Mouse (Mus musculus) midbrain, embryonic 13.5 days (tissue): Measurements from ENCODE around the gene Olfr1216. TPM values are rescaled to one million over a fixed set of nuclear protein-coding genes. Genes with fewer than 3 reads are reported as not detected.
"Not testable (repeated sequence)": the region's sequence is repeated elsewhere in the genome, so short reads cannot be mapped to it uniquely, and the experiment has no call there.

Source experiments
- ATAC-seq: fragments of 200-750 bp; cut with Nextera tagmentation; 2 replicates; pipeline ENCODE4 v1.8.0; 2017; ENCODE audit warnings: mild to moderate bottlenecking, moderate TSS enrichment, moderate library complexity
- H3K27ac ChIP-seq: fragments of 300-500 bp; sonication (generic); 2 replicates; pipeline ENCODE4 v1.5.1; 2015; ENCODE audit warnings: inconsistent platforms, mild to moderate bottlenecking, moderate library complexity
- H3K27me3 ChIP-seq: fragments of 300-500 bp; sonication (generic); 2 replicates; pipeline ENCODE4 v1.6.1; 2015; ENCODE audit warnings: mild to moderate bottlenecking, inconsistent platforms
- H3K36me3 ChIP-seq: fragments of 300-500 bp; sonication (generic); 2 replicates; pipeline ENCODE4 v1.6.1; 2015; ENCODE audit warnings: mild to moderate bottlenecking, inconsistent platforms
- H3K4me1 ChIP-seq: fragments of 300-500 bp; sonication (generic); replicated peaks from 2 replicates; pipeline ENCODE4 v1.6.1; 2015; ENCODE audit warnings: inconsistent platforms
- H3K4me2 ChIP-seq: fragments of 300-500 bp; sonication (generic); replicated peaks from 2 replicates; pipeline ENCODE4 v1.6.1; 2015; ENCODE audit warnings: moderate library complexity, mild to moderate bottlenecking, inconsistent platforms
- H3K4me3 ChIP-seq: fragments of 300-500 bp; sonication (generic); replicated peaks from 2 replicates; pipeline ENCODE4 v1.5.1; 2015; ENCODE audit warnings: mild to moderate bottlenecking, inconsistent platforms
- H3K9ac ChIP-seq: fragments of 300-500 bp; sonication (generic); replicated peaks from 2 replicates; pipeline ENCODE4 v1.6.1; 2015; ENCODE audit warnings: mild to moderate bottlenecking, inconsistent platforms
- H3K9me3 ChIP-seq: fragments of 300-500 bp; sonication (generic); 2 replicates; pipeline ENCODE4 v1.6.1; 2016; ENCODE audit warnings: mild to moderate bottlenecking, inconsistent platforms
- WGBS: fragments of 180-500 bp; shearing (Covaris S2); methylation state at CpG from one replicate; pipeline ENCODE4 v1.1.7; 2015; 5-methylcytosine and 5-hydroxymethylcytosine counted together
- polyA plus RNA-seq: library from polyadenylated mRNA; unstranded; fragments of >200 nt; fragmentation: Nextera tagmentation; extraction: Ambion mirVana; gene quantifications from 2 replicates; pipeline ENCODE4 v1.2.1, GENCODE M21; 2015

Gene Olfr1216
- not detected in 2 replicates for polyA plus RNA-seq

GRCm38 (mm10) chr2:89018240-89018639, at the start of gene Olfr1216:
Gene Olfr1216 (minus strand): TSS chr2:89018340.
- Histone ChIP-seq H3K36me3 (no peaks in the 10 kb centered on the region), H3K9me3 (no peaks in the 10 kb centered on the region), H3K27me3 (no peaks in the 10 kb centered on the region), H3K4me3 (no peak within 1 kb of the TSS), H3K27ac (no peak within 1 kb of the TSS), H3K9ac (no peak within 1 kb of the TSS), H3K4me2 (no peak within 1 kb of the TSS), H3K4me1 (no peaks in the 10 kb centered on the region)
- no peak for ATAC-seq
- WGBS, result 88% methylated on average over 1 of the region's 1 CpGs

- H3K27me3 ChIP-seq, result no peaks in the 10 kb centered on the region
- no peaks in the 10 kb centered on the region for H3K36me3 ChIP-seq
- no peaks in the 10 kb centered on the region for H3K4me1 ChIP-seq
- no peak within 1 kb of the TSS for H3K9ac ChIP-seq
- H3K27ac ChIP-seq, result no peak within 1 kb of the TSS
- no peak within 1 kb of the TSS for H3K4me3 ChIP-seq
- no peak for ATAC-seq
- H3K4me2 ChIP-seq, result no peak within 1 kb of the TSS
- H3K9me3 ChIP-seq, result no peaks in the 10 kb centered on the region
These were observed 42.9 kb upstream of the Olfr1216 start, which contains the start of gene Olfr1218 for GRCm38 (mm10) chr2:89061087-89061486. Gene Olfr1218 (minus strand): TSS chr2:89061187.

- 76% methylated on average over 2 of the region's 2 CpGs for WGBS
- no peak within 1 kb of the TSS for H3K27ac ChIP-seq
These were observed 13.8 kb upstream of the Olfr1216 start, which contains the start of gene Olfr1217 for GRCm38 (mm10) chr2:89031965-89032364. Gene Olfr1217 (minus strand): TSS chr2:89032065.

GRCm38 (mm10) chr2:89021436-89021835, 3.3 kb upstream of the Olfr1216 start:
- not testable (repeated sequence) for H3K4me1 ChIP-seq, H3K9me3 ChIP-seq, H3K27me3 ChIP-seq, H3K27ac ChIP-seq, H3K4me2 ChIP-seq, H3K9ac ChIP-seq, ATAC-seq, H3K36me3 ChIP-seq, H3K4me3 ChIP-seq
- 80% methylated on average over 3 of the region's 3 CpGs for WGBS

More at GRCm38 (mm10) chr2:89031965-89032364, 13.8 kb upstream of the Olfr1216 start, which contains the start of gene Olfr1217:
- H3K4me3 ChIP-seq, result no peak within 1 kb of the TSS
- ATAC-seq, result no peak
- H3K36me3 ChIP-seq, result no peaks in the 10 kb centered on the region
- H3K4me1 ChIP-seq, result no peaks in the 10 kb centered on the region
- H3K27me3 ChIP-seq, result no peaks in the 10 kb centered on the region
- no peak within 1 kb of the TSS for H3K9ac ChIP-seq
- H3K9me3 ChIP-seq, result no peaks in the 10 kb centered on the region
- no peak within 1 kb of the TSS for H3K4me2 ChIP-seq

GRCm38 (mm10) chr2:89006873-89007272, 11.3 kb downstream of the Olfr1216 start, which contains the start of gene Olfr1215:
Gene Olfr1215 (minus strand): TSS chr2:89006973.
- 71% methylated on average over 2 of the region's 2 CpGs for WGBS
- H3K9me3 ChIP-seq, result no peaks in the 10 kb centered on the region

GRCm38 (mm10) chr2:88992553-88992952, 25.6 kb downstream of the Olfr1216 start, which contains the start of gene Olfr1214:
Gene Olfr1214 (minus strand): TSS chr2:88992653.
- no peak within 1 kb of the TSS for H3K9ac ChIP-seq
- H3K4me2 ChIP-seq, result no peak within 1 kb of the TSS
- no peaks in the 10 kb centered on the region for H3K9me3 ChIP-seq
- 92% methylated on average over 1 of the region's 1 CpGs for WGBS
- H3K27me3 ChIP-seq, result no peaks in the 10 kb centered on the region
- no peak within 1 kb of the TSS for H3K27ac ChIP-seq
- H3K4me3 ChIP-seq, result no peak within 1 kb of the TSS
- no peaks in the 10 kb centered on the region for H3K4me1 ChIP-seq
- H3K36me3 ChIP-seq, result no peaks in the 10 kb centered on the region
- no peak for ATAC-seq

More at GRCm38 (mm10) chr2:89006873-89007272, 11.3 kb downstream of the Olfr1216 start, which contains the start of gene Olfr1215:
- Histone ChIP-seq H3K4me3 (no peak within 1 kb of the TSS), H3K27ac (no peak within 1 kb of the TSS), H3K4me1 (no peaks in the 10 kb centered on the region), H3K9ac (no peak within 1 kb of the TSS), H3K36me3 (no peaks in the 10 kb centered on the region), H3K4me2 (no peak within 1 kb of the TSS), H3K27me3 (no peaks in the 10 kb centered on the region)
- ATAC-seq, result no peak

- ATAC-seq, result no peak
- H3K9me3 ChIP-seq, result no peaks in the 10 kb centered on the region
- H3K36me3 ChIP-seq, result no peaks in the 10 kb centered on the region
- no peak within 1 kb of the TSS for H3K9ac ChIP-seq
- H3K4me3 ChIP-seq, result no peak within 1 kb of the TSS
- no peaks in the 10 kb centered on the region for H3K4me1 ChIP-seq
- H3K27me3 ChIP-seq, result no peaks in the 10 kb centered on the region
- no peak within 1 kb of the TSS for H3K4me2 ChIP-seq
- 90% methylated on average over 1 of the region's 1 CpGs for WGBS
- no peak within 1 kb of the TSS for H3K27ac ChIP-seq
These were observed 38.0 kb downstream of the Olfr1216 start, which contains the start of gene Gm13762 for GRCm38 (mm10) chr2:88980181-88980580. Gene Gm13762 (minus strand): TSS chr2:88980281.

Other genes starting within 250 kb of the Olfr1216 start
- not detected in 2 replicates for gene Olfr1200, start 247.9 kb downstream of the Olfr1216 start, polyA plus RNA-seq
- gene Olfr1201, start 225.3 kb downstream of the Olfr1216 start, polyA plus RNA-seq, result not detected in 2 replicates
- not detected in 2 replicates for gene Olfr1202, start 203.8 kb downstream of the Olfr1216 start, polyA plus RNA-seq
- not detected in 2 replicates for gene Olfr1205, start 188.6 kb downstream of the Olfr1216 start, polyA plus RNA-seq
- gene Olfr1204, start 169.0 kb downstream of the Olfr1216 start, polyA plus RNA-seq, result not detected in 2 replicates
- gene Olfr1206, start 155.1 kb downstream of the Olfr1216 start, polyA plus RNA-seq, result not detected in 2 replicates
- gene Olfr1208, start 116.0 kb downstream of the Olfr1216 start, polyA plus RNA-seq, result not detected in 2 replicates
- not detected in 2 replicates for gene Olfr1209, start 103.2 kb downstream of the Olfr1216 start, polyA plus RNA-seq
- gene Olfr1211, start 80.2 kb downstream of the Olfr1216 start, polyA plus RNA-seq, result not detected in 2 replicates
- gene Olfr1212, start 64.4 kb downstream of the Olfr1216 start, polyA plus RNA-seq, result not detected in 2 replicates
- gene Gm13762, start 38.1 kb downstream of the Olfr1216 start, polyA plus RNA-seq, result not detected in 2 replicates
- not detected in 2 replicates for gene Olfr1214, start 25.7 kb downstream of the Olfr1216 start, polyA plus RNA-seq
- gene Olfr1215, start 11.4 kb downstream of the Olfr1216 start, polyA plus RNA-seq, result not detected in 2 replicates
- gene Olfr1217, start 13.7 kb upstream of the Olfr1216 start, polyA plus RNA-seq, result not detected in 2 replicates
- gene Olfr1218, start 42.8 kb upstream of the Olfr1216 start, polyA plus RNA-seq, result not detected in 2 replicates
- not detected in 2 replicates for gene Olfr1219, start 65.2 kb upstream of the Olfr1216 start, polyA plus RNA-seq
- gene Olfr1220, start 88.5 kb upstream of the Olfr1216 start, polyA plus RNA-seq, result not detected in 2 replicates
- gene Olfr1221, start 98.9 kb upstream of the Olfr1216 start, polyA plus RNA-seq, result not detected in 2 replicates
- gene Olfr1222, start 114.7 kb upstream of the Olfr1216 start, polyA plus RNA-seq, result not detected in 2 replicates
- gene Olfr1223, start 133.2 kb upstream of the Olfr1216 start, polyA plus RNA-seq, result not detected in 2 replicates
- not detected in 2 replicates for gene Olfr1224-ps1, start 145.8 kb upstream of the Olfr1216 start, polyA plus RNA-seq
- gene Olfr1225, start 156.3 kb upstream of the Olfr1216 start, polyA plus RNA-seq, result not detected in 2 replicates
- gene Olfr1226, start 181.7 kb upstream of the Olfr1216 start, polyA plus RNA-seq, result not detected in 2 replicates
- gene Olfr1228, start 235.7 kb upstream of the Olfr1216 start, polyA plus RNA-seq, result not detected in 2 replicates